Mouse (Mus musculus) naive thymus-derived CD4-positive, alpha-beta T cell, adult 2 months (primary cell): ENCODE data around the gene Retreg1.

Experiments used
- DNase-seq: peaks from one replicate; pipeline ENCODE4 v3.0.0-alpha.2; 2011; ENCODE audit warnings: low read depth

The Retreg1 gene

DNA sequence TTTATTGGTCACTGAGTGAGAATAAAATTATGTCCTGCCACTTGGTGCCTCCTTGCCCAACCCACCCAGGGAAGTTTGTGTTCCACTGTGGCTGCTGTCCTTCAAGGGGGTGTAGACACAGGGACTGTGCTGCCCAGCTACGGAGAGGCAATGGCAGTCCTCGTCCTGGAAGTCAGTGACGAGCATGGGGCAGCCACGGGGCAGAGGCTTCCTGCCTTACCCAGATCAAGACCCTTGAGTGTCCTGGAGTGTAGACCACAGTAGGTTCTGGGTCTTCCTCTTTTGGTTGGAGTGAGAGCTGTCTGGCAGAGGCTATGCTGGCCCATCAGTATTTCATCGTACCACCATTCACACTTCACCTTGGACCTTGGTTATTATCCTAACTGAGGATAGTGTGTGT, 37.2 kb downstream of the Retreg1 start:
- no peak for DNase-seq

DNA sequence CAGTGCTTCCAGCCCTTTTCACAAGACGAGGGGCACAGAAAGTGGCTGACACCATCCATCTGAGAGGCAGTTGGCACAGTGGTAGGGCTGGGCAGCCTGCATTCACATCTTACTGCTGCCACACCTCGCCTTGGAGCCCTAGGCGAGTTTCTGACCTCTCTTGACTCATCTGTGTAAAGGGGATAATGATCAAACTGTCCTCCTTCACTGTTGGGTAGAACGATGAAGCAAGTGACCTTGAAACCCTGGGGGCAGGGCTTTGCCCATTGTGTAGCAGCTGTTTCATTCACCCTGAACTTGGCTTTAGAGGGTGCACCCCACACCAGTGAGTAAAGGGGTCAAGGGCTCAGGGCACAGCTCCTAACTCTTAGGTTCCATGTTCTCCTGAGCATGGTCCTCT, 39.0 kb downstream of the Retreg1 start:
- DNase-seq, result no peak

DNA sequence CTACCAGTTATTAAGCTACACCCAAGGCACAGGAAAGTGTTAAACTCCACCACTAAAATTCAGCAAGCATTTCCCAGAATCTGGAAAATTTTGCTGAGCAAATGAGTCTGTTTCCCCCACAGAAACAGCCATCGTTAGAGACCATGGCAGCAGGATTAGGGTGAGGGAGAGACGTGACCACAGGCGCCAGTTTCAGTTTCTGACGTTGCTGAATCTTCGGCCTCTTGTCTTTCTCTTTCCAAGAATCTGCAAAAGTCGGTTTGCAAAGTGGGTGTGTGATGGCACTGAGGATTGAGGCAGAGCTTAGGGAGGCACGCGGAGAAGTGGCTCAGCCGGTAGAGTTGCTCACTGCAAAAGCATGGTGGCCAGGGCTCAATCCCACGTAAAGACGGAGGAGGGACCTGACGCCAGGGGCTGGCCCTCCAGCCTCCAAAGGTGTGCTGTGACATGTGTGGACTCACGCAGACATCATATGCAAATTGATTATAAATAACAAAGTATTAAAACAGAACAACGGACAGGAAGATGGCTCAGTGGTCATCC, 41.5 kb downstream of the Retreg1 start:
- DNase-seq, result no peak

DNA sequence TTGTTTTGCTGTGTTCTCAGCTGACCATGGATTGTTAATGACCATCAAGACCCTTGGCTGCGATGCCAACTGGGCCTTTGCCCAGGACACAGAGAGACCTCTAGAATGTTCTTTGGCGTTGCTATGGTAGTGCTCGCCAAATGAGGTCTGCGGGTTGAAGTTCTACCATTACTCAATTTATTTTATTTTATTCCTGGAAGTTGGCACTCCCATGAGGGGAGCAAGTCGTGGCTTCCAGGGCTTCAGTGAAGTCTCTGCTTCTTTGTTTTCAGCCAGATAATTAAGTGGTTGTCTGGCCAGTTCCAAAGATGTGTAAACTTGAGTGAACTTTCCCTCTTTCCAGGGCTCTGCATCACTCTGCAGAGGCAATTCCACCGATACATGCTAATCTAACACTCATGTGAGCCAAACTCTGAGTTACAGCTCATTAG, 43.6 kb downstream of the Retreg1 start:
- DNase-seq, result no peak

DNA sequence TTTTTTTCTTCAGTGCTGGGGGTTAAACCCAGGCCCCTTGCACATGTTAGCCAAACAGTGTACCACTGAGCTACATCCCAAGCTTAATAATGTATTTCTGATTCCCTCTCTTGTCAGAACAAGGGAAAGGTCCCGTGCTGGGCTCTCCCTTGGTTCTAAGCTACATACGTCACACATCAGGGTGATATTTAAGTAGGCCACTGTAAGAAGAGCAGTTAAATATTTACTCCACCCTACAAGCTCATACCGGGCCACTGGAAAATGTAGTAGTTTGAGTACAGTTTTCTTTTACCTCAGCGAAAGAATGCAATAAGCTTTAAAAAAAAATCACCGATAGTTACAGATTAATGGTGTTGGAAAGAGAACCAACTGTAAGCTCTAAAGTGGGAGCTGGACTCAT, 46.9 kb downstream of the Retreg1 start:
- no peak for DNase-seq

DNA sequence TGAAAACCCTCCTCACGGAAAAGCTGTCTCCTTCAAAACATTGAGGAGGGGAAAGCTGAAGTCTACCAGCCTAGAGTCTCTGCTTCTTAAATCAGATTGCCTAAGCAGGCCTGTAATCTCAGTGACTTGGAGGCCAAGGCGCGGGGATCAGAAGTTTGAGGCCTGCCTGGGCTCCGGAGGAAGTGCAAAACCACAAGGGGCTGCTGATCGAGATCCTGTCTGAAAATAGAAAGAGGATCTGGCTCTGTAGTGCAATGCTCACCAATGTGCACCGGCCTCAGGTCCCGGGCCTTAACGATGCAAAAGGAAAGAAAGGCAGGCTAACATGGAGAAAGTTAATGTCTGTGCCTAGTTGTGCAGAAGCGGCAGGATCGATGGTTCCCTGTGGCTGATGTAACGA, 48.6 kb downstream of the Retreg1 start:
- DNase-seq, result peak; percentile 75

DNA sequence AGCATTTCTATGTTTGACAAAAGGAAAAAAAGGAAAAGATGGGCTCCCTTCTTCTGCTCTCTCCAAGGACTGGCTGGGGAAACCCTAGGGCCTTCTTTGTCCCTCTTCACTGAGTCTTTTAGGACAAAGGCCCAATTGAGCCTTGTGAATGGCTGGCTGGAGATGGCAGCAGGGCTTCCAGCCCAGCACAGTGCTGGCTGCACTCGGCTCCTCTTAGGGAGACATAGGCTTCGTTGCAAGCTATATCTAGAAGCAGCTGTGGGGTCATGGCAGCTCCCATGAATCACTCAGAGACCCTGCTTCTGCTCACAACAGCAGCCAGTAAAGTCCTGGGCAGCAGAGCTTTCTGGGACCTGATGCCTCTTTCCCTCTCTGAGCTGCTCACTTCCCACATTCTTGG, 50.3 kb downstream of the Retreg1 start:
- no peak for DNase-seq

DNA sequence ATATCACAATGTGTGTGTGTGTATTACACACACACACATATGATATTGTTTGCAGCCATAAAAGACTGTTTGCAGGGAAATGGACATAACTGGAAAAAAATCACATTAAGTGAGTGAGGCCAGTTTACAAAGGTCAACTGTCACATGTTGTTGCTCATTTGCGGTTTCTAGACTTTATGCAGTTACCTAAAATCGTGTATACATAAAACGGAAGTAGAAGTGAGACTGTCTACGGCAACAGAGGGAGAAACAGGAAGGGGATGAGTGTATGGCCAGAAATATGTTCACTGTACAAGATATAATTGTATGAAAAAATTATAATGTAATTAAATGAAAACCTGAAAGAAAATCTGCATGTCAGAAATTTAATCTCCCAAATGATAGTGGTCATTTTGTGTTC, 53.8 kb downstream of the Retreg1 start:
- peak; percentile 37 for DNase-seq

DNA sequence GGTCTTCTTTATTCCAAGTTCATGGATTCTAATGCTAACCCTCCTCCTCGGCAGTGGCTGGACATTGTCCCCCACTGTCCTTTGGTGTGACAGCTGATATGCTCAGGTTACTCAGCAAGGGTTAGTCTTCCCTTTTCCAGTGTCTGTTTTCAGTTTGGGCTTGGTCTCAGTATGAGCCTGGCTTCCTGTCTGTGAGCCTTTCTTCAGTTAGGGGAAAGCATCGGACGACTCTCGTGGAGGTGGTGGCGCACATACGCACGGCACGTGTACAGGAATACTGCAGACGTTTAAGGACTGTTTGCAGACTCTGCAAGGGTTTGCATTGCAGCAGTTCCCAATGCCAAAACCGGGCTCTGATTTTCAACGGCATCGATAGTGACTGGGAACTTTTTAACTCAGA, 54.6 kb downstream of the Retreg1 start:
- DNase-seq, result peak; percentile 51

DNA sequence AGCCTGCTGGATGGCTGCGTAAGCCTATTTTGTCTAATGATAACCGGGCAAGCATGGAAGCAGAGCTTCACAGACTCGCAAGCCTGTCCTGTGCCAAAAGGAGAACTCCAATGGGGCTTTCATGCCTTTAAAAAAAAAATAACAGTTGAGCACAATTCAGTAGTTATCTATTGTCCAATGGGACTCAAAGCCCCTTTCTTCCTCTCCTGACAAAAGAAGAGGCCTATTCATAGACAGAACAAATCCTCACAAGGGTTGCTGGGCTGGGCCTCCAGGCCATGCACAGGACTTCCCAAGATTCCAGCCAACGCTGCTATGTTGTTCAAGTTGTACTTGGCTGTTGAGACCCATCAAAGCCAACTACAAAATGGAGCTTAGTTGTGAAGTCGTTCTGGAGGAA, 56.0 kb downstream of the Retreg1 start:
- no peak for DNase-seq

DNA sequence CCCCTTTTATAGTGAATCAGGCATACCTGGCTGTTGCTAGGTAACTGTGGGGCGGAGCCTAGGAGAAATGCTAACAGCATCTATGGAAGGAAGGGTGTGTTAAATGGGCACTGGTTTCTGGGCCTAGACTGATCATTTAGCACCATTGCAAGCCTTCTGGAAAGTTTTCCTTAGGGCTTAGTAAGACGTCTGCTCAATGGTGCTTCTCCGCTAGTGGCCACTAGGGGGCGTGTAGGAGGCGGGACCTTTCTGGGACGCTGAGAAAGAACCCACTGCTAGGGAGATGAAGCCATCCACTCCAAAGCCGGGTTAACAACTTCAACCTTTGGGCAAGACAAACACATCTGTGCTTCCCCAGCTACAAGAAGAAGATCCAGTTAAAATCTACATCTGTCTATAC, 57.6 kb downstream of the Retreg1 start:
- peak; percentile 81 for DNase-seq

DNA sequence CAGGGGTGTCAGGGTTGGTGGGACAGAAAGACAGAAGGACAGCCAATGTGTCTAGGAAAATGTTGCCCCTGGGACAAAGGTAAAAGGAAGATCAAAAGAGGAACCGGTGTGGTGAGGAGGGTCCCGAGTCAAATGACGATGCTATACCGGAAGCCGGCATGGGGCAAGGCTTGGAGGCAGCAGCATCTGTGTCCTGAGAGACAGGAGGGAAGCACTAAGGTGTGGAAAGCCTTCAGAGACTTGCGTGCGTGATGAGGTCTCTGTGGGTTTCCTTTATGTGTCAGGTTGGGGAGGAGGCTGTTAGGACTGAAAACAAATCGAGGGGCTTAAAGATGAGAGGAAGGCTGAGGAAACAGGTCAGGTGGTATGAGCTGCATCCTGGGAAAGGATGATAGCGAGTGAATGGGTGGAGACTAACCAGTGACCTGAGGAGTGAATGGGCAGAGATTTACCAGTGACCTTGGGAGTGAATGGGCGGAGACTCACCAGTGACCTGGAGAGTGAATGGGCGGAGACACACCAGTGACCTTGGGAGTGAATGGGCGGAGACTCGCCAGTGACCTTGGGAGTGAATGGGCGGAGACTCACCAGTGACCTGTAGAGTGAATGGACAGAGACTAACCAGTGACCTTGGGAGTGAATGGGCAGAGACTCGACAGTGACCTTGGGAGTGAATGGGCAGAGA, 60.1 kb downstream of the Retreg1 start:
- peak; percentile 54 for DNase-seq

DNA sequence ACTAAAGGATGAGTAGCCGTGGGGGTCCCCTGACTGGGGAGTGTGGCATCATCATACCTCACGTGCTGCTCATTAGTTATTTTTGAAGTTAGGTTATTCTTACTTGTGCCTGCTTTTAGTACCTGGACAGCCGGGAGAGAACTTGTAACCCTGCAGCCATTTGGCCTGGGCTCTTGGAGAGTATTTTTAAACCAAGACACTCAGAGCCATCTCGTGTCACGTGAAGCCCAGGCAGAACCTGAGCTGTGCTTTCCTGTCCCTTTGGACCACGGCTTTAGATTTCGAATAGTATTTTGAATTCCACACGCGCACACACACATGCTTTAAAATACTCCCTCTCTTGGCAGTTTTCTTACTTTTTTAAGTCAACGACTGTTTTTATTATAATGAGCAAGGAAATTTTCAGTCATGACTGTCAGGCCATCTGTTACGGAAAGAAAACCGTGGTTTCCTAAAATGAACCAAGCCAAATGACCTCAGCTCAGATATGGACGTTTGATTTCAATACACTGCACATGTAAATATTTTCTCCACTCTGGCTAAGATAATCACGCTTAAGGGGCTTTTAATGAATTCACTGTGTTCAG, 61.5 kb downstream of the Retreg1 start:
- no peak for DNase-seq

DNA sequence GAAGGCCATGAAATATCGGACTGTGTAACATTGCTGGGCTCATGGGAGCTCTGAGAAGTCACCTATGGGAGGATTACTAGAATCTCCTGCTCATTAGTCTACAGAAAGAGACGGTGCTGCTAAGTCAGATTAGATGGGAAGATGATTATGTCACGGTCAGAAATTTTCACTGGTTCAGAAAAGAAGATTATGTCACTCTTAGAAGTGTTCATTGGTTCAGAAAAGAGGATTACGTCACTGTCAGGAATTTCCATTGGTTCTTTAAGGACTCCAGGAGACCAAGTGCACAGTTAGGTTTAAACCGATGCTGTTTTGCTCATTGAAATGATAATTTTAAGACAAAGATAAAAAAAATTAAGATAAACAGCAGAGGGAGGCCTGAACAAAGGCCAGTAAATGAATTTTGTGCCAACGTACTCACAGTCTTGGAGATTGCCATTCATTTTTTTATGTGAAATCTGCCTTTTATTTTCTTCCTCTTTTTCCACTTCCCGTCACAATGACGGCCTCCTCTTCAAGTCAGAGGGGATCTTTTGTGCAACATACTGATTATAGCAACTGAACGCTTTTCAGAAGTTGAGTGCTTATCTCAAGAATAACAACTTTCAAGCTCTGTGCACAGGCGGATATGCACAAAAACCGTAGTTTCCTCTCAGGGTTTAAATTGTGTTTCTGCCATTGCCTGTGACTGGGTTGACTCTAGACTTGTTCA, 67.0 kb downstream of the Retreg1 start:
- peak; percentile 76 for DNase-seq

DNA sequence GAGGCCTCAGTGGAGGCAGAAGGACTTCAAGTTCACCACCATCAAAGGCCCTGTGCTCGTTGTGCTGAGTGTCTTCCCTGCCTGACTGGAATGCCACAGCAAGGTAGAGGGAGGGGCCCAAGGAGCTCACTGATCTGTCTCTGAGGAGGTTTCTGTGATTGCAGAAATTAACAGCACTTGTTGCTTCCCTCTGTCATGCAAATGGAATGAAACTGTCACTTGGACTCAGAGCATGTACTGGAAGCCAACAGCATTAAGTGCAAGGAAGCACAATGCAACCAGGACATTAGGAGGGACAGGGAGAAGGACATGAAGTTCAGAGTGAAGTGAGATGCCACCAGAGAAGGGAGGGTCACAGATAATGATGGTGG, 67.5 kb downstream of the Retreg1 start:
- DNase-seq, result no peak

DNA sequence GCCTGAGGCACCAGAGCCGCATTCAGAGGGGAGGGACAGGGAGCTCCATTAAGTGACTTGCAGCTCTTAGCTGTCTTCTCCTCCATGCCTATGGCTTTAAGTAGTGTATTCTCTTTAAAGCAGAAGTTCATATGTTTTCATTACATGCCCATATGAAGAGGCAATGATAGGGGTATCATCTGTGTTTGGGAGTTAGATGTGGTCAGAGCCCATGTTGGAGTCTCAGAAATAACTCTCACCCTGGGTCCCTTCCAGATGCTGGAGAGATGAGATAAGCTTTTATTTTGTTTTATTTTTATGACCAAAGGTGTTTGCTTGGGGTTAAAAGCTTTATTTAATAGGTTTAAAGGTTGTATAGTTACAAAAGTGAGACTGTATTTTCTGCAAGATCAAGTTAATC, 67.9 kb downstream of the Retreg1 start:
- no peak for DNase-seq

DNA sequence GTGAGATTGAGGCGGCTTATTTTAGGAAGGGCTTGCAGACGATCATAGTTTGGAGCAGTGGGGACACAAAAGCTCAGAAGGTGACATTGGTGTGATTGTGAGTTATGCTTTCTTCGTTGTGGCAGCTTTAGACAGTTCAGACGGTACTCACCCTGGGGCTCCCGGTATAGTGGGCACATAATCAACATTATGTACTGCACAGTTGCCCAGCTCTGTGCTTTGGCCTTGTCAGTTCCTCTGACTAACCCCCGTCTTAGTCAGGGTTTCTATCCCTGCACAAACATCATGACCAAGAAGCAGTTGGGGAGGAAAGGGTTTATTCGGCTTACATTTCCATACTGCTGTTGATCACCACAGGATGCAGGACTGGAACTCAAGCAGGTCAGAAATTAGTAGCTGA, 69.9 kb downstream of the Retreg1 start:
- no peak for DNase-seq

DNA sequence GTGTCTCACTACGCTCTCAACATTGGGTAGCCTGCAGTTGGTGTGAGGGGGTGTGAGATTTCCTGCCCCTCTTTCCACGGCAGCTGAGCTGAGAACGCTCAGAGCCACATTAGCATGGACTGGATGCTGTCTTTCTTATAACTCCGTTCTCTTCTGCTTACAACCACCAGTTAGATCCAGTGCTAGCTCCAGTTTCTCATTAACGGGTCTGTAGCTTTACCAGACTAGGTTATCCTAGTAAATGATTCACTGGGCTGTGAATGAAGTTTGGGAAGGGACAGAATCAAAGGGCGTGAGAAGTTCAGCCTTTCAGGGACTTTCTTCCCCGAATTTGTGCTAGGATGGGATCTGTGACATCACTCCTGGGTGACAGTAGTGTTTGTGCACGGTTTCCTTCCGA, 70.7 kb downstream of the Retreg1 start:
- no peak for DNase-seq

DNA sequence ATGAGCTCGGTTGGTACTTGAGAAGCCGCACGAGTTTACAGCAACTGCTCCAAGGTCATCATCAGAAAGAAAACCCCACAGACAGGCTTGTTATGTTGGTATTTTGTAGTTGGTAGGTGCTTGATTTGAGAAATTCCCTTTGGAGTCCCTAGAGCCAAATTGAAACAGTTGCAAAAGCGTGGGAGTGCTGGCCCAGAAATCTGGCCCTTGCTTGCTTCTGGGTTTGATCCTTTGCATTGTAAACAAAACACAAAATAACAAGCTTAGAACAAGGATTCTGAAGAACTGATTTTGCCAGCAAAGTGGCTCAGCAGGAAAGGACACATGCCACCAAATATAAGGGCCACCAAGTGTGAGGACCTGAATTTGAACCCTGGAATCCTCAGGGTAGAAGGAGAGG, 71.2 kb downstream of the Retreg1 start:
- DNase-seq, result no peak

DNA sequence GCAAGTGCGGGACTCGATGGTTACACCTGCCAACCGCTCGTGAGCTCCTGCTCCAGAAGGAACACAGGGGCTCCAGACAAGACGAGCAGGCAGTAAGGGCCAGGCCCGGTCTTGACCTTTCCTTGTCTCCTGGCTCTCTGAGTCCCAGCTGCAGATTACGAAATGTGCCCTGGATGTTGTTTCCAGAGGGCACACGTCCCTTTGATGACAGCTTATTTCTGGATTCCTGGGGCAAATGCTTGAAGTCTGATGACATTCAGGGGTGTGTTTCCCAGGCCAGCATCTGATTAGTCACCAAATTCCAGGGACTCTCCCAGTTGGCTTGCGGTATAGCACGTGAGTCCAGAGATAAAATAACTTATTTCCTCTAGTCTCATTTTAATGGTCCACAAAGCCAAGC, 72.0 kb downstream of the Retreg1 start:
- DNase-seq, result no peak

DNA sequence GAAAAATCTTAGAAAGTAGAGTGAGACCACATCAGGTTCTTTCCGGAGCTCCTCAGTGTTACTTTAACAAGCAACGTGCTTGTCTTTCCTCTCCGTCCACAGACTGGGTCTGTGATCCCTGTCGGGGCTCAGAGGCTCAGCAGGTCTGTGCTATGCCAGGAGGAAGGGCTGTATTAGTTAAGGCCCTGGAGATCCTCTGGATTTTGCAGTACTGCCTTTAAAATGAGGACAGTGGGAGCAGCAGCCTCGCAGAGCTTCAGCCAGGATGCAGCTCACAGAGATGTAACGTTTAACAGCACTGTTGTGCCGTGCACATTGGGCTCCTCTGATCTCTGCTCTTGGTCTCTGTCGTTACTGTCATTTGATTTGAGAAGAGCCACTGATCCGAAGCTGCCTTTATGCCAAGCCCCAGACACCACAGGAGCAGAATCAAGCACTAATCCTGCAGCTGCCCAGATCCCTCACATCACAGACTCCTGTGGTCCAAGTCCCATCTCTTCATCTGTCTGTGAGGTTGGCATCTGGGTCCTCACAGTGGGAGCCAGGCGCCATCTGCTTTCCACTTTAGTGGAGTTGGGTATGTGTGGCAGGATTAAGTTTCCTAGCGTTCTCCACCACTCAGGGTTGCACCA, 72.7 kb downstream of the Retreg1 start:
- no peak for DNase-seq

DNA sequence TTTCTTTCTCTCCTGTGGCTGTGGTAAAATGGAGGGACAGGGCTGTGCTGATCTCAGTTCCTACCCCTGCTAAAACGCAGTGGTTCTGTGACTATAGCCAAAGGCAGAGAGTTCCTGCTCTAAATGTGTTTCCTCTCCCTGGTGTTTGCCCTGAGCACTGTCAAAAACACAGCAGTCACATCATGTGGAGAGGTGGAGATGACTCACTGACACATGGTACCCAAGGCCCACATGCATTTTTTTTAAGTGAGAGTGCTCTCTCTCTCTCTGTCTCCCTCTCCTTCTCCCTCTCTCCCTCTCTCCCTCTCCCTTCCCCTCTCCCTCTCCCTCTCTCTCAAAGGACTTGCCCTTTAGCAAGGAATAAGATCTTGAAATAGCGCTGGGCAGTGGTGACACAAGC, 73.3 kb downstream of the Retreg1 start:
- DNase-seq, result no peak

DNA sequence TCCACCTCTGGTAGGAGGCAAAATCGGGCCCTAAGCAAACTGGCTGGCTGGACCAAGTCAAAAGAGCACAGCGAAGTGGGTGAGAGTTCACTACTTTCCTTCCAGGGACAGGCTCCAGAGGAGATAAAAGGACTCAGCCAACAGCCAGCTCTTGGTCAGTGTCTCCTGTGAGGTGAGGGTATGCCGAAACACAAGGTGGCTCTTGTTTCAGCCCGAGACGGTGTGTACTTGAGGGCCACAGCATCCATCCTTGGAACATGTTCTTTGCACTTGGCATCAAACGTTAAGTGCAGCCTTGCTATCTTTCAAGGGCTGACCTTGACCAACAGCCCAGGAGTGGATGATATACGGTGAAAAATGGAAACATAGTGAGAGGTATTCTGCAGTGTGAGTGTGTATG, 75.7 kb downstream of the Retreg1 start:
- no peak for DNase-seq
